Mouse (Mus musculus): ENCODE results near the gene Canx. TPM values are rescaled to one million over a fixed set of nuclear protein-coding genes. Genes with fewer than 3 reads are reported as not detected.

Canx gene
- total and polyA plus RNA-seq, 2 experiments from 2014 or later: 120 to 159 TPM

GRCm38 (mm10) chr11:50272819-50273218, 52.7 kb downstream of the Canx start:
- Histone ChIP-seq H3K27ac (ENCODE audit: low read depth) (no peak overlapping the region), H3K9ac (replicated peaks; ENCODE audit: low read depth, low read length) (no peak overlapping the region), H3K4me3 (ENCODE audit: low read depth, low read length) (no peak overlapping the region), H3K9me3 (replicated peaks; ENCODE audit: control insufficient read depth, low read length) (no peaks in the 10 kb centered on the region), H3K4me2 (ENCODE audit: low read depth, low read length) (no peak overlapping the region), H3K4me1 (ENCODE audit: control insufficient read depth, insufficient read depth) (peaks cover 33% of the 10 kb centered on the region), H3K27me3 (ENCODE audit: control insufficient read depth, insufficient read depth, low read length) (no peaks in the 10 kb centered on the region), H3K36me3 (replicated peaks; ENCODE audit: control insufficient read depth, insufficient read depth, low read length) (no peaks in the 10 kb centered on the region)
- 88% methylated on average over 2 of the region's 2 CpGs for WGBS
- TF ChIP-seq EP300 (IDR thresholded peaks at IDR 0.05; ENCODE audit: low read depth): no peak
- no peak for TF ChIP-seq CTCF (IDR thresholded peaks at IDR 0.05; ENCODE audit: low read depth)
- DNase-seq (ENCODE audit: low spot score) (no peak), ATAC-seq (ENCODE audit: insufficient read depth, low read depth) (no peak)

- Histone ChIP-seq H3K4me1 (ENCODE audit: control insufficient read depth, insufficient read depth) (peaks cover 15% of the 10 kb centered on the region; the same call in 1 of the 2 replicates), H3K9ac (replicated peaks; ENCODE audit: low read depth, low read length) (no peak overlapping the region), H3K36me3 (replicated peaks; ENCODE audit: control insufficient read depth, insufficient read depth, low read length) (peaks cover 23% of the 10 kb centered on the region), H3K9me3 (replicated peaks; ENCODE audit: control insufficient read depth, low read length) (no peaks in the 10 kb centered on the region), H3K27me3 (ENCODE audit: control insufficient read depth, insufficient read depth, low read length) (no peaks in the 10 kb centered on the region), H3K27ac (ENCODE audit: low read depth) (no peak overlapping the region), H3K4me2 (ENCODE audit: low read depth, low read length) (no peak overlapping the region), H3K4me3 (ENCODE audit: low read depth, low read length) (no peak overlapping the region)
- 88% methylated on average over 1 of the region's 1 CpGs for WGBS
- no peak for TF ChIP-seq CTCF (IDR thresholded peaks at IDR 0.05; ENCODE audit: low read depth)
- no peak for TF ChIP-seq EP300 (IDR thresholded peaks at IDR 0.05; ENCODE audit: low read depth)
- ATAC-seq (ENCODE audit: insufficient read depth, low read depth) (no peak), DNase-seq (ENCODE audit: low spot score) (no peak)
These were observed 55.6 kb downstream of the Canx start for GRCm38 (mm10) chr11:50269885-50270284.

- WGBS: 85% methylated on average over 2 of the region's 2 CpGs
- DNase-seq (ENCODE audit: low spot score) (peak; percentile 53), ATAC-seq (ENCODE audit: insufficient read depth, low read depth) (no peak; the same call in 1 of the 2 replicates)
- Histone ChIP-seq H3K4me1 (ENCODE audit: control insufficient read depth, insufficient read depth) (peaks cover 15% of the 10 kb centered on the region; the same call in 1 of the 2 replicates), H3K27ac (ENCODE audit: low read depth) (no peak overlapping the region), H3K4me2 (ENCODE audit: low read depth, low read length) (no peak overlapping the region), H3K4me3 (ENCODE audit: low read depth, low read length) (no peak overlapping the region), H3K9ac (replicated peaks; ENCODE audit: low read depth, low read length) (no peak overlapping the region), H3K27me3 (ENCODE audit: control insufficient read depth, insufficient read depth, low read length) (no peaks in the 10 kb centered on the region), H3K36me3 (replicated peaks; ENCODE audit: control insufficient read depth, insufficient read depth, low read length) (peaks cover 30% of the 10 kb centered on the region), H3K9me3 (replicated peaks; ENCODE audit: control insufficient read depth, low read length) (no peaks in the 10 kb centered on the region)
- peak; percentile 56 for TF ChIP-seq CTCF (IDR thresholded peaks at IDR 0.05; ENCODE audit: low read depth)
- TF ChIP-seq EP300 (IDR thresholded peaks at IDR 0.05; ENCODE audit: low read depth): no peak
These were observed 56.3 kb downstream of the Canx start for GRCm38 (mm10) chr11:50269163-50269562.

GRCm38 (mm10) chr11:50266997-50267396, 58.5 kb downstream of the Canx start:
- H3K36me3 ChIP-seq (replicated peaks; ENCODE audit: control insufficient read depth, insufficient read depth, low read length): peaks cover 47% of the 10 kb centered on the region
- no peak overlapping the region for H3K4me3 ChIP-seq (ENCODE audit: low read depth, low read length)
- no peak overlapping the region for H3K27ac ChIP-seq (ENCODE audit: low read depth)
- TF ChIP-seq EP300 (IDR thresholded peaks at IDR 0.05; ENCODE audit: low read depth) (no peak), CTCF (IDR thresholded peaks at IDR 0.05; ENCODE audit: low read depth) (no peak)
- WGBS: 93% methylated on average over 3 of the region's 3 CpGs
- no peak overlapping the region for H3K4me2 ChIP-seq (ENCODE audit: low read depth, low read length)
- DNase-seq (ENCODE audit: low spot score): no peak
- H3K9ac ChIP-seq (replicated peaks; ENCODE audit: low read depth, low read length): no peak overlapping the region
- no peaks in the 10 kb centered on the region for H3K27me3 ChIP-seq (ENCODE audit: control insufficient read depth, insufficient read depth, low read length)
- no peak for ATAC-seq (ENCODE audit: insufficient read depth, low read depth)
- H3K9me3 ChIP-seq (replicated peaks; ENCODE audit: control insufficient read depth, low read length): no peaks in the 10 kb centered on the region
- peaks cover 14% of the 10 kb centered on the region; the same call in 1 of the 2 replicates for H3K4me1 ChIP-seq (ENCODE audit: control insufficient read depth, insufficient read depth)

- DNase-seq (ENCODE audit: low spot score): no peak
- Histone ChIP-seq H3K36me3 (replicated peaks; ENCODE audit: control insufficient read depth, insufficient read depth, low read length) (peaks cover 58% of the 10 kb centered on the region), H3K9ac (replicated peaks; ENCODE audit: low read depth, low read length) (no peak overlapping the region)
These were observed 59.5 kb downstream of the Canx start for GRCm38 (mm10) chr11:50265931-50266330.

GRCm38 (mm10) chr11:50263198-50263597, 62.3 kb downstream of the Canx start:
- no peak for ATAC-seq (ENCODE audit: insufficient read depth, low read depth)
- Histone ChIP-seq H3K4me1 (ENCODE audit: control insufficient read depth, insufficient read depth) (no peaks in the 10 kb centered on the region), H3K9ac (replicated peaks; ENCODE audit: low read depth, low read length) (no peak overlapping the region), H3K36me3 (replicated peaks; ENCODE audit: control insufficient read depth, insufficient read depth, low read length) (peaks cover 83% of the 10 kb centered on the region), H3K4me3 (ENCODE audit: low read depth, low read length) (no peak overlapping the region), H3K27ac (ENCODE audit: low read depth) (no peak overlapping the region), H3K27me3 (ENCODE audit: control insufficient read depth, insufficient read depth, low read length) (no peaks in the 10 kb centered on the region), H3K9me3 (replicated peaks; ENCODE audit: control insufficient read depth, low read length) (no peaks in the 10 kb centered on the region), H3K4me2 (ENCODE audit: low read depth, low read length) (no peak overlapping the region)
- TF ChIP-seq CTCF (IDR thresholded peaks at IDR 0.05; ENCODE audit: low read depth): no peak
- no peak for TF ChIP-seq EP300 (IDR thresholded peaks at IDR 0.05; ENCODE audit: low read depth)
- DNase-seq (ENCODE audit: low spot score): no peak
- WGBS: 85% methylated on average over 3 of the region's 3 CpGs

More at GRCm38 (mm10) chr11:50265931-50266330, 59.5 kb downstream of the Canx start:
- Histone ChIP-seq H3K4me3 (ENCODE audit: low read depth, low read length) (no peak overlapping the region), H3K9me3 (replicated peaks; ENCODE audit: control insufficient read depth, low read length) (no peaks in the 10 kb centered on the region), H3K27me3 (ENCODE audit: control insufficient read depth, insufficient read depth, low read length) (no peaks in the 10 kb centered on the region), H3K4me1 (ENCODE audit: control insufficient read depth, insufficient read depth) (peaks cover 3% of the 10 kb centered on the region; the same call in 1 of the 2 replicates), H3K4me2 (ENCODE audit: low read depth, low read length) (no peak overlapping the region), H3K27ac (ENCODE audit: low read depth) (no peak overlapping the region)
- 81% methylated on average over 8 of the region's 8 CpGs for WGBS
- TF ChIP-seq CTCF (IDR thresholded peaks at IDR 0.05; ENCODE audit: low read depth) (no peak), EP300 (IDR thresholded peaks at IDR 0.05; ENCODE audit: low read depth) (no peak)
- ATAC-seq (ENCODE audit: insufficient read depth, low read depth): no peak
